Mouse (Mus musculus): ENCODE results near the gene Ccin.

DNA sequence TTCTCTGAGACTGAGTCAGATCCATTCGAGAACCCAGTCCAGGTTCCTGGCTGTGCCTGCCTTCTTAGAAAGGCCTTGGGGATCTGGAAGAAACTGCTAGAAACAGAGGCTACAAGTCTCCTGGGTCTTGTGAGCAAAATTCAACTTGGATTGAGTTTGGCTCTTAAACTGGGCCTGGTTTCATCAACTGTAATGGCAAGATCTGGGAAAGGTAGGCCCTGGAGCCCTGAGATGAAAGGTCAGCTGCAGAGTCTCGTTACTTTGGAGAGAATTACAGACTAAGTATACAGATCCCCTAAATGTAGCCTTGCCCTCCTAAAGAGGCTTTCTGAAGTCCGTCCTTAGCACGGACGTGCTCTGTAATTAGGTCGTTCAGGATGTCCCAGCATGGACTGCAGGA is 42.3 kb downstream of the Ccin start:
- TF ChIP-seq CTCF (IDR thresholded peaks at IDR 0.05) (no peak), EP300 (IDR thresholded peaks at IDR 0.05) (no peak)
